Mouse (Mus musculus) central nervous system, embryonic 14 days (tissue): ENCODE results near the gene Khdc1a. TPM values are rescaled to one million over a fixed set of nuclear protein-coding genes. Genes with fewer than 3 reads are reported as not detected.

Experiments used
- polyA plus RNA-seq: library from polyadenylated mRNA; depleted of rRNA; stranded (reverse); fragments of >200 nt; gene quantifications from 2 replicates; pipeline ENCODE4 v1.2.3, GENCODE M21; 2012; rRNA removed

Khdc1a gene
- polyA plus RNA-seq, result not detected in 2 replicates

GRCm38 (mm10) chr1:21349341-21349740 lies at the start of gene Khdc1a:
Khdc1a (plus strand) TSS chr1:21349641.

GRCm38 (mm10) chr1:21368031-21368430 lies 18.6 kb downstream of the Khdc1a start, which contains the start of gene Khdc1c:
Khdc1c (plus strand) TSS chr1:21368331.

DNA sequence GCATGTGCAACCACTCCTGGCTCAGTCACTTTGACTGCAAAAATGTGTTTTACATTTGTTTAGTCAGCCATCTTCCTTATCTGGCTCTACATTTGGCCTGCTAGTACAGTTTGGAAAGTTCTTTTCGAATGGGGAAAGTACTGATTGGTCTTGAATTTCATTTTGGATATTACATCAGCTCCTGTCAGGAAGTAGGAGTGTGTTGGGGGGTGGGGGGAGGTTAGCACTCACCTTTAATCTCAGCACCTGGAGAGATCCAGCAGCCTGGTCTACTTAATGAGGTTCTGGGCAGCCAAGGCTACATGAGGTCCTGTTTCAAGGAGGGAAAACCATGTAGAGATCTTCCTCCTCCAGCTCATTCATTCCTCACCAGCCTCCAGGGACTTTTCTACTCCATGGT lies 33.8 kb downstream of the Khdc1a start, which contains the start of gene Khdc1b:
Khdc1b (plus strand) TSS at position 301 of the 400 bp plus-strand sequence.

Other genes with a start within 250 kb of the Khdc1a start
- 11.7 and 13.5 TPM in 2 replicates for gene Tmem14a, start 131.1 kb upstream of the Khdc1a start, polyA plus RNA-seq
- 0.63 and 1.1 TPM in 2 replicates for gene Gsta3, start 109.1 kb upstream of the Khdc1a start, polyA plus RNA-seq
- gene Khdc1c, start 18.7 kb downstream of the Khdc1a start, polyA plus RNA-seq, result not detected in 2 replicates
- not detected in 2 replicates for gene Khdc1b, start 33.9 kb downstream of the Khdc1a start, polyA plus RNA-seq